Mouse (Mus musculus) liver, embryonic 14.5 days (tissue): ENCODE data around the gene Macf1. TPM values are rescaled to one million over a fixed set of nuclear protein-coding genes. Genes with fewer than 3 reads are reported as not detected.
A peak's percentile ranks its signal among the peaks of the same experiment; 100 is the strongest.

Experiments used
- ATAC-seq: fragments of 200-750 bp; cut with Nextera tagmentation; 2 replicates; pipeline ENCODE4 v1.8.0; 2017; ENCODE audit warnings: moderate number of reproducible peaks, mild to moderate bottlenecking, moderate library complexity; ENCODE audit not compliant: insufficient read depth
- DNase-seq, 3 experiments: peaks; one replicate each; pipeline ENCODE4 v3.0.0-alpha.2; 2012 to 2013; ENCODE audit warnings: low read depth in 3 of 3, low spot score in 3 of 3
- H3K27ac ChIP-seq: fragments of 300-500 bp; sonication (generic); 2 replicates; pipeline ENCODE4 v1.5.1; 2014; ENCODE audit warnings: moderate library complexity, mild to moderate bottlenecking, control low read depth, inconsistent platforms
- H3K27me3 ChIP-seq: fragments of 300-500 bp; sonication (generic); 2 replicates; pipeline ENCODE4 v1.6.1; 2014; ENCODE audit warnings: mild to moderate bottlenecking, low read length, moderate library complexity; ENCODE audit not compliant: control insufficient read depth, insufficient read depth
- H3K36me3 ChIP-seq: fragments of 300-500 bp; sonication (generic); replicated peaks from 2 replicates; pipeline ENCODE4 v1.6.1; 2014; ENCODE audit warnings: low read depth; ENCODE audit not compliant: control insufficient read depth, insufficient read depth
- H3K4me1 ChIP-seq, 2 experiments: fragments of 200-500 bp in 1 of 2; fragments of 300-500 bp in 1 of 2; sonication (generic) in 1 of 2; replicated peaks; 2 replicates each; pipeline ENCODE4 v1.6.1; 2012 to 2014; ENCODE audit warnings: antibody characterized with exemption in 1 of 2, inconsistent platforms in 1 of 2, low read length in 1 of 2; ENCODE audit not compliant: control insufficient read depth in 2 of 2, insufficient read depth in 2 of 2
- H3K4me2 ChIP-seq: fragments of 300-500 bp; sonication (generic); 2 replicates; pipeline ENCODE4 v1.6.1; 2014; ENCODE audit warnings: low read depth, mild to moderate bottlenecking, control low read depth, moderate library complexity
- H3K4me3 ChIP-seq, 2 experiments: fragments of 200-500 bp in 1 of 2; fragments of 300-500 bp in 1 of 2; sonication (generic) in 1 of 2; 2 replicates each; pipeline ENCODE4 v1.5.1; 2012 to 2014; ENCODE audit warnings: low read depth in 2 of 2, low read length in 2 of 2, mild to moderate bottlenecking in 2 of 2, control low read depth in 1 of 2, inconsistent platforms in 1 of 2, moderate library complexity in 1 of 2; ENCODE audit not compliant: insufficient read depth in 1 of 2
- H3K9ac ChIP-seq: fragments of 300-500 bp; sonication (generic); replicated peaks from 2 replicates; pipeline ENCODE4 v1.6.1; 2014; ENCODE audit warnings: mild to moderate bottlenecking, control low read depth, moderate library complexity
- H3K9me3 ChIP-seq: fragments of 300-500 bp; sonication (generic); 2 replicates; pipeline ENCODE4 v1.6.1; 2016; ENCODE audit warnings: low read length, mixed read lengths; ENCODE audit not compliant: control insufficient read depth
- CTCF ChIP-seq: IDR thresholded peaks from 2 replicates; pipeline ENCODE4 v1.5.1; 2016; ENCODE audit warnings: antibody characterized with exemption, low read depth, control low read depth
- EP300 ChIP-seq: IDR thresholded peaks from 2 replicates; pipeline ENCODE4 v1.6.1; 2016; ENCODE audit warnings: antibody characterized with exemption, low read depth
- WGBS: fragments of 180-500 bp; shearing (Covaris S2); extraction: QIAGEN DNeasy Blood & Tissue Kit; methylation state at CpG from one replicate; pipeline ENCODE4 v1.1.7; 2014; ENCODE audit not compliant: insufficient replicate concordance; 5-methylcytosine and 5-hydroxymethylcytosine counted together
- polyA plus RNA-seq, 2 experiments: library from polyadenylated mRNA; depleted of rRNA in 1 of 2; stranded (reverse) in 1 of 2; unstranded in 1 of 2; fragments of >200 nt; fragmentation: Nextera tagmentation in 1 of 2; extraction: Ambion mirVana in 1 of 2; gene quantifications; 2 replicates each; pipeline versions ENCODE4 v1.2.1 to v1.2.3; 2012 to 2014

Macf1 gene
- polyA plus RNA-seq, 2 experiments, result 13.4 to 15.1 TPM

DNA sequence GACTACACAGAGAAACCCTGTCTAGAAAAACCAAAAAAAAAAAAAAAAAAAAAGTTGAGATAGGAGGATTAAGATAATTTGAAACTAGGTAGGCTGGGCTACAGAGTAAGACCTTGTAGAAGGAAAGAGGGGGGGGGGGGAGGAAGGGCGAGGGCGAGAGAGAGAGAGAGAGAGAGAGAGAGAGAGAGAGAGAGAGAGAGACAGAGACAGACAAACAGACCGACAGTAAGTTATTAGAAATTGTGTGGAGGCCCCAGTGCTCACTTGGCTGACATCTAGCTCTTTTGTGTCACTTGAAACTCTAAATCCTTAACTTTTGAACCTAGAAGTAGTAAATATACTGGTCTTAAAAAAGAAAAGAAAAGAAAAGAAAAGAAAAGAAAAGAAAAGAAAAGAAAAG, 266.7 kb downstream of the Macf1 start:
- Histone ChIP-seq H3K4me3 (no peak overlapping the region), H3K4me1 (peaks cover 3 to 9% of the 10 kb centered on the region in 2 experiments), H3K27ac (no peak overlapping the region), H3K27me3 (no peaks in the 10 kb centered on the region), H3K9ac (no peak overlapping the region), H3K36me3 (no peaks in the 10 kb centered on the region), H3K4me2 (no peak overlapping the region), H3K9me3 (no peaks in the 10 kb centered on the region)
- DNase-seq (no peak), ATAC-seq (no peak)
- WGBS, result 35% methylated on average over 1 of the region's 3 CpGs
- TF ChIP-seq EP300 (no peak), CTCF (no peak)

DNA sequence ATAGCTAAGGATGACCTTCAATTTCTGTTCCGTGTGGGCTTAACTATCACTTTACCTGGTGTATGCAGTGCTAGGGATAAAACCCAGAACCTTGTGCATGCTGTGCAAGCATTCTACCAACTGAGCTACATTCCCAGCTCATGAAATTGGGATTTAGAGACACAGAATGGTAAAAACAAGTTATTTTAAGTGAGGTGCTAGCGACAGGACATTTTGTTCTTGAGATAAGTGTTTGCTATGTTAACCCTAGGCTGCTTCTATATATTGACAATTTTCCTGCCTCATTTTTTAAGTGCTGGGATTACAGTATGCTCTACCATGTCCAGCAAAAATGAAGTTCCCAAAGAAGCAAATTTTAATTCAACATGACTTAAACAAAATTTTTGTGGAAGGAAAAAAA, 267.3 kb downstream of the Macf1 start:
- Histone ChIP-seq H3K4me3 (no peak overlapping the region), H3K4me2 (no peak overlapping the region), H3K4me1 (peaks cover 3 to 9% of the 10 kb centered on the region in 2 experiments), H3K27me3 (no peaks in the 10 kb centered on the region), H3K9me3 (no peaks in the 10 kb centered on the region), H3K9ac (no peak overlapping the region), H3K27ac (no peak overlapping the region), H3K36me3 (no peaks in the 10 kb centered on the region)
- ATAC-seq (no peak), DNase-seq (no peak)
- 62% methylated on average over 2 of the region's 2 CpGs for WGBS
- TF ChIP-seq EP300 (no peak), CTCF (no peak)

DNA sequence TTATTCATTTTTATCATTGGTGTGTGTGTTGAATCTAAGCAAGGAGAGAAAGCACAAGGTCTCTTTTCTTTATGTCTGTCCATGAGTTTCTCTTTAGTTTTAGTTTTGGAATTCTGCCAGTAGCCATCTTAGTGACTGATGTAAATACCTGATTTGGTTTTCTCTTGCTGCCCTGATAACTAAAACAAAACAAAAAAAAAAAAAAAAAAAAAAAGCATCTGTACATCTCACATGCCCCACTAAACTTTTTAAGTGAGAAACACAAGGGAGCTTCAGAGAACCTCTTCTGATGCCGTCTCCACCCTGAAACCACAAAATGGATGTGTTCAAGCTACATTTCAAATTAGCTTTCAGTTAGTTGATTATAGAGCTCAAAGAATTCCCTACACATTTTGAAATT, 268.6 kb downstream of the Macf1 start:
- TF ChIP-seq EP300, result no peak
- no peak for TF ChIP-seq CTCF
- Histone ChIP-seq H3K27me3 (no peaks in the 10 kb centered on the region), H3K4me3 (no peak overlapping the region), H3K4me1 (peaks cover 9% of the 10 kb centered on the region in 2 experiments), H3K4me2 (no peak overlapping the region), H3K27ac (no peak overlapping the region), H3K36me3 (no peaks in the 10 kb centered on the region), H3K9me3 (no peaks in the 10 kb centered on the region), H3K9ac (no peak overlapping the region)
- 44% methylated on average over 1 of the region's 1 CpGs for WGBS
- DNase-seq, result no peak
- no peak for ATAC-seq

DNA sequence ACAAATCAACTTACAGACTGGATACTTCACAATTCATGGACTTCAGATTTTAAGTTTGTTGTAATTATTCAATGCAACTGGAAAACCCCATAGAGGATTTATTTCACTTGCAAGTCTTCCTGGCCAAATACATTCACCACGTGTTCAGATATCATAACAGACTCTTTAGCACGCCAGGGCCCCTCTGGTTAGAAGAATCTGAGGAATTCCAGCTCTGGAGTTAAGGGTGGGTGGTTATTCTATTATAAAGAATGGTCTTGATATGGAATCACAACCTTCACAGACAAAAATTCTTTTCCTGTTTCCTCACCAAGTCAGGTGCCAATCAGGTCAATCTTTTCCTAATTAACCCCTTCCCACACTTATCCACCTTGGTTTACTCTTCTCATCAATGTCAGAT, 270.3 kb downstream of the Macf1 start:
- Histone ChIP-seq H3K4me3 (no peak overlapping the region), H3K27me3 (no peaks in the 10 kb centered on the region), H3K4me2 (no peak overlapping the region), H3K36me3 (no peaks in the 10 kb centered on the region; the same call in 1 of the 2 replicates), H3K27ac (no peak overlapping the region), H3K9ac (no peak overlapping the region), H3K9me3 (no peaks in the 10 kb centered on the region), H3K4me1 (peaks cover 9% of the 10 kb centered on the region in 2 experiments)
- DNase-seq, result no peak
- TF ChIP-seq CTCF (no peak), EP300 (no peak)
- 46% methylated on average over 2 of the region's 2 CpGs for WGBS
- ATAC-seq, result no peak

DNA sequence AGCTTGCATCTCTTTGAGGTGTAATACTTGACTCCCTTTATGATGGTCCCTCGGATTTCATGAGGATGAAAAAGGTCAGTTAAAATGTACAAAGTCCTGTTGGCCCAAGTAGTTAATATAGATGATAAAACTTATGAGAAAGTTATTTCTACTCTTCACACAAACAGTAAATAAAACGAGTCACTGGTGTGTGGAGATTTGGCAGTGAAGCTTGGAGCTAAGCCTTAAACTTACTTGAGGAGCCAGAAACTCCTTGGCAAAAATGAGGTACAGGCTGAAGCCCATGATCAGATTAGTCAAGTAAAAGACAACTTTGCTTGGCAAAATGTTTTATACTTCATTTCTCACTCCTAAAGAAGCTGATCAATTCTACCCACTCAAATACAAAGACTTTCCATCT, 271.2 kb downstream of the Macf1 start:
- H3K9me3 ChIP-seq, result no peaks in the 10 kb centered on the region
- no peak overlapping the region for H3K9ac ChIP-seq
- peaks cover 6 to 9% of the 10 kb centered on the region in 2 experiments for H3K4me1 ChIP-seq
- no peaks in the 10 kb centered on the region for H3K27me3 ChIP-seq
- no peak for ATAC-seq
- TF ChIP-seq EP300 (no peak), CTCF (no peak)
- H3K4me2 ChIP-seq, result no peak overlapping the region
- no peak overlapping the region for H3K4me3 ChIP-seq
- DNase-seq, result no peak
- H3K36me3 ChIP-seq, result no peaks in the 10 kb centered on the region; the same call in 1 of the 2 replicates
- H3K27ac ChIP-seq, result no peak overlapping the region
- WGBS, result 46% methylated on average over 2 of the region's 2 CpGs

DNA sequence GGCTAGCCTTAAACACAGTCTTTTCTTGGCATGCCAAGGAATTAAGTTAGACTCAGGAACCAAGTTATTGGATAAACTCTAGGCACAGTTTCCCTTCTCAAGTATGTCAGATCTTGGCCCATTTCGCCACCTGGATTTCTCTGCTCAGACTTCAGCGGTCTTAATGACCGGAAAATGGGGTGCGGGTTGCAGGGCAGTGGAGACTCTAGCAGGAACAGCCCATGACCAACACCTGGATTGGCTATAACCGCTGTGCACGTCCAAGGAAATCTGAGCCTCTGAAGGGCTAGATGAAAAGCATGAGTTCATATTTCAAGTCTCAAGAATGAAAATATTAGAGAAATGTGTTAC, 271.7 kb downstream of the Macf1 start:
- DNase-seq (no peak), ATAC-seq (no peak)
- H3K9me3 ChIP-seq, result no peaks in the 10 kb centered on the region
- 25% methylated on average over 6 of the region's 6 CpGs for WGBS
- TF ChIP-seq EP300 (no peak), CTCF (no peak)
- H3K36me3 ChIP-seq, result peaks cover 2% of the 10 kb centered on the region
- peak overlapping the region; percentile 71 to 74 for H3K4me3 ChIP-seq
- no peaks in the 10 kb centered on the region for H3K27me3 ChIP-seq
- peaks cover 6 to 7% of the 10 kb centered on the region in 2 experiments for H3K4me1 ChIP-seq
- no peak overlapping the region for H3K27ac ChIP-seq
- H3K4me2 ChIP-seq, result peak overlapping the region; percentile 85
- H3K9ac ChIP-seq, result no peak overlapping the region
